Mouse (Mus musculus) G1E (cell line): ENCODE measurements at regions not wholly inside any gene's neighbourhood (a gene's known extent, or its start where the extent isn't known, plus 50 kb on each side); places are given as distances from the start of the nearest gene placed in this dataset.

Experiments
- ATAC-seq: 2 replicates; pipeline ENCODE4 v1.8.0; 2016; ENCODE audit warnings: mild to moderate bottlenecking; ENCODE audit not compliant: insufficient number of reproducible peaks, poor library complexity, low FRiP score, severe bottlenecking; ENCODE audit errors: extremely low read depth
- DNase-seq: peaks from one replicate; pipeline ENCODE4 v3.0.0; 2012; ENCODE audit warnings: low spot score
- H3K27me3 ChIP-seq: 2 replicates; pipeline ENCODE4 v1.6.1; 2012; ENCODE audit warnings: mild to moderate bottlenecking, low read length, inconsistent platforms; ENCODE audit not compliant: insufficient read depth
- H3K36me3 ChIP-seq: replicated peaks from 2 replicates; pipeline ENCODE3; 2012; ENCODE audit warnings: mild to moderate bottlenecking, inconsistent platforms
- H3K4me1 ChIP-seq: 2 replicates; pipeline ENCODE4 v1.6.1; 2012; ENCODE audit warnings: low read depth, low read length, inconsistent platforms, mixed read lengths; ENCODE audit not compliant: insufficient read depth
- H3K4me3 ChIP-seq: 2 replicates; pipeline ENCODE4 v1.5.1; 2012; ENCODE audit warnings: low read depth, mild to moderate bottlenecking, inconsistent platforms, low read length, moderate library complexity, mixed read lengths
- H3K9me3 ChIP-seq: replicated peaks from 2 replicates; pipeline ENCODE4 v1.6.1; 2012; ENCODE audit warnings: inconsistent platforms
- CTCF ChIP-seq: IDR thresholded peaks from 2 replicates; pipeline ENCODE4 v1.5.1; 2012; ENCODE audit warnings: low read depth, low read length, inconsistent platforms, mixed read lengths
- GATA1 ChIP-seq: IDR thresholded peaks from 2 replicates; pipeline ENCODE4 v1.6.1; 2012; ENCODE audit warnings: borderline replicate concordance, low read length, inconsistent platforms, mixed read lengths
- GATA2 ChIP-seq: IDR thresholded peaks from 2 replicates; pipeline ENCODE4 v1.6.1; 2012; ENCODE audit warnings: low read depth, low read length, inconsistent platforms, borderline replicate concordance
- POLR2AphosphoS5 ChIP-seq: IDR thresholded peaks from 2 replicates; pipeline ENCODE4 v1.6.1; 2012; ENCODE audit warnings: low read depth, low read length, inconsistent platforms; ENCODE audit not compliant: insufficient replicate concordance
- TAL1 ChIP-seq: conservative IDR thresholded peaks from 2 replicates; pipeline ENCODE4 v1.6.1; 2012; ENCODE audit warnings: low read depth, low read length, inconsistent platforms, mixed read lengths

DNA sequence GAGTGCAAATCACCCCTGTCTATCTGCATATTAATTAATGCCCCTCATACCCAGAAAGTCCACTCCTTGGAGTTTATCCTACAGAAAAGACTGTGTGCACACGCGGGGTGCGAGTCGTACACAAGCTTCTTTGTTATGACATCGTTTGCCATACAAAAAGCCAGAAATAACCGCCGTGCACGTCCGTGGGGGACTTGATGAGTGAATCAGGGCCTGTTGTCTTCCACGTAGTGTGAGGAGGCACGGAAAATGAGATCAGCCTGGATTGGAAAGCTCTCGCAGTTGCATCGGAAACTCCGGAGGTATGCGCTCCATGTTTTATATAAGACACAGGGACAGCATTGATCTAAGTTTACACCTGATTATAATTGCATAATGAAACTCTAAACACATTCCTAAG lies 120.3 kb downstream of the Etnk1 start:
- H3K9me3 ChIP-seq, result peaks cover 17% of the 10 kb centered on the region
- ATAC-seq, result no peak

DNA sequence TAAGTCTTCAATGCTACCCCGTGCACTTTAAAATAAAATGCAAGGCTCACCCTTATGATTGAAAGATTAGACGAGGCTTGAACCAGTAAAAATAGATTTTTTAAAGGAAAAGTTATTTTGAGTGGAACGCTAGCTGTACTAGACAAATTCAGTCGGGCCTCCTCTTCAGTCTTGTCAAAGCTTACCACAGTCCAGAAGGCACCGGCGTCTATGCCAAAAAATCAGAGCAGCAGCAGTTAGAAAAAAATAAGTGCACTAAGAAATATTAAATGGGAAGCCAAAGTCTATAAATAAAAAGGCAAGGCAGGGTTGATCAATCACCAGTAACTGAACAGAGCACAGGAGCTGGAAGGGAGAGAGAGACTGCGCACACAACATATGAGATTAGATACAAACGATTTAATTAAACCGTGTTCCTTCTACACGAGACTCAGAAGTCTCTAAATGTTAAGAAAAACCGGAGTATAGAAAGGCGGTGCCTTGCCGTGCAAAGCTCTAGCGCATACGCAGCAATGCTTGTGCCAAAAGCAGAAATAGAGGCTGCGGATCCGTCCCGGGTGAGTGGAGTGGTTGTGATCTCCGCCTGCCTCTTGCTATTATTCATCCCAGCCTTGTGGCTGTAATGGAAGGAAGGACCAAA lies 121.6 kb downstream of the Etnk1 start:
- Histone ChIP-seq H3K9me3 (peaks cover 22% of the 10 kb centered on the region), H3K4me1 (no peaks in the 10 kb centered on the region), H3K27me3 (no peaks in the 10 kb centered on the region), H3K36me3 (no peaks in the 10 kb centered on the region), H3K4me3 (no peak overlapping the region)
- no peak for ATAC-seq
- TF ChIP-seq GATA2 (no peak), CTCF (no peak), TAL1 (no peak), GATA1 (no peak), POLR2AphosphoS5 (no peak)
- no peak for DNase-seq

More for the DNA sequence above, 120.3 kb downstream of the Etnk1 start:
- H3K4me3 ChIP-seq, result no peak overlapping the region
- no peaks in the 10 kb centered on the region for H3K36me3 ChIP-seq
- no peak for DNase-seq
- no peaks in the 10 kb centered on the region for H3K4me1 ChIP-seq
- TF ChIP-seq TAL1 (no peak), POLR2AphosphoS5 (no peak), CTCF (no peak), GATA1 (no peak), GATA2 (no peak)
- no peaks in the 10 kb centered on the region for H3K27me3 ChIP-seq

DNA sequence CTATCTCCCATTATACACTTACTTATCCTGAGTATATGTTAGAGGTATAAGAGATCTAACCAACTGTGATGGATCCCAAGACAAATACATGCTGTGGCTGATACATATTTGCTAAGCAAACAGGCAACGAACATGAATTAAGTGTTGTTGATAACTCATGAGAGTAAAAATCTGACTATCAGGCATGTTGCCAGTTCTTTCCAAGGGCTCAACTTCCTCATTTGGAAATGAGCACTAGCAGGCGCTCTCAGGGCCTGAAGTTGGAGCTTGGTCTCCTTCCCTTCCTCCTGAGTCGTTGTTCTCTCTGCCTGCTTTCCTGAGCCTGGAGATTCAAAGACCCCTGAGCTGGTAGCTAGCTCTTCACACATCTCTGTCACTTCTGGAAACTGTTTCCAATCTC lies 126.6 kb downstream of the Etnk1 start:
- no peak for TF ChIP-seq GATA1
- TF ChIP-seq TAL1, result no peak
- TF ChIP-seq GATA2, result no peak
- DNase-seq, result no peak
- Histone ChIP-seq H3K36me3 (no peaks in the 10 kb centered on the region), H3K4me3 (no peak overlapping the region), H3K9me3 (peaks cover 18% of the 10 kb centered on the region), H3K27me3 (no peaks in the 10 kb centered on the region), H3K4me1 (no peaks in the 10 kb centered on the region)
- ATAC-seq, result no peak

DNA sequence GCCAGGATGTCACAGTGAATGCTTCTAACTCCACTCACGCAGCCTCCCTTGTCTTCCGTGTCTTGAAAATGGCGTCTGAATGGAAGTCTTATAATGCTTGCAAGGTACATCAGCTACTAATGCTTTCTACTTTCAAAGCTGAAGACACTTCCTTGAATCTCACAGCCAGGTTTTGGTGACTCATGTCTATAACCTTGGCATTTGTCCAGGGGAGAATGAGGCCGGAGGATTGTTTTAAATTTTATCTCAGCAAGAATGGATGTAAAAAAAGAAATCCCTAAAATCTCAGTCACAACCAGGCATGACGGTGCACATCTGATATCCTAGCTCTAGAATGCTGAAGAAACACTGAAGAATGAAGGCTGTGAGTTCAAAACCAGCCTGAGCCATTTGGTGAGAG lies 131.4 kb downstream of the Etnk1 start:
- H3K4me1 ChIP-seq, result no peaks in the 10 kb centered on the region
- no peak for TF ChIP-seq TAL1
- TF ChIP-seq CTCF, result no peak
- TF ChIP-seq GATA1, result no peak
- ATAC-seq (no peak), DNase-seq (no peak)
- no peak overlapping the region for H3K4me3 ChIP-seq
- H3K9me3 ChIP-seq, result peaks cover 10% of the 10 kb centered on the region
- H3K36me3 ChIP-seq, result no peaks in the 10 kb centered on the region
- H3K27me3 ChIP-seq, result no peaks in the 10 kb centered on the region

DNA sequence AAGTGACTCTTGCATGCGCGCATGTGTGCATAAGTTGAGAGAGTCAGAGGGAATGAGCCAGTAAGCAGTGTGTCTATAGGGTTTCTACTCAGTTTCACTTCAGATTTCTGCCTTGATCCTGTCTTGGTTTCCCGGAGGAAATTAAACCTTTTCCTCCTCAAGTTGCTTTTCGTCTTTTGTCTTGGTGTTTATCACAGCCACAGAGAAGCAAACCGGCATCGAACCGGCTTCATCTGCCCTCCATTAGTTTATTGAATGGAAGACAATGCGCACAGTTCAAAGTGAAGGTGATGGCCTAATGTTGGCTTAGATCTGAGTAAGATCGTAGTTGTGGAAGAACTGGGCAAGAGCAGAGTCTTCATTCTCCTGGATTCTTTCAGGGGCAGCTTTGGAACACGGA lies 134.4 kb downstream of the Etnk1 start:
- DNase-seq (no peak), ATAC-seq (no peak)
- Histone ChIP-seq H3K27me3 (no peaks in the 10 kb centered on the region), H3K9me3 (peaks cover 16% of the 10 kb centered on the region), H3K4me1 (no peaks in the 10 kb centered on the region), H3K36me3 (no peaks in the 10 kb centered on the region), H3K4me3 (no peak overlapping the region)
- TF ChIP-seq TAL1 (no peak), POLR2AphosphoS5 (no peak), GATA1 (no peak), CTCF (no peak), GATA2 (no peak)

DNA sequence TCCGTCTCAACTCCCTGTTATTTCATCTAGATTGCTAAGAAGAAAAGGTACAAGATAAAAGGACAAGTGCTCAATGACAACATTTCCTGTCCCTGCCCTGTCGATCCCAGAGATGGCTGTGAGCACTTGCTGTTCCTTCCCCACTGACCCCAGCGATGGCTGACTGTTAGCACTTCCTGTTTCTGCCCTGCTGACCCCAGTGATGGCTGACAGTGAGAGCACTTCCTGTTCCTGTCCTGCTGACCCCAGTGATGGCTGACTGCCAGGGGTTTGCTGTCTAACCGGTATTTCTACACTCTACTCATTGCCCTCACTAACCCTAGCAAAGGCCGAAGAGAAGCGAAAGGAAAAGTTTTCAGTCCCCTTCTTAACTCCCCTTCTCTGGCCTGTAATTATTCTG lies 140.3 kb downstream of the Etnk1 start:
- H3K9me3 ChIP-seq, result peaks cover 33% of the 10 kb centered on the region

DNA sequence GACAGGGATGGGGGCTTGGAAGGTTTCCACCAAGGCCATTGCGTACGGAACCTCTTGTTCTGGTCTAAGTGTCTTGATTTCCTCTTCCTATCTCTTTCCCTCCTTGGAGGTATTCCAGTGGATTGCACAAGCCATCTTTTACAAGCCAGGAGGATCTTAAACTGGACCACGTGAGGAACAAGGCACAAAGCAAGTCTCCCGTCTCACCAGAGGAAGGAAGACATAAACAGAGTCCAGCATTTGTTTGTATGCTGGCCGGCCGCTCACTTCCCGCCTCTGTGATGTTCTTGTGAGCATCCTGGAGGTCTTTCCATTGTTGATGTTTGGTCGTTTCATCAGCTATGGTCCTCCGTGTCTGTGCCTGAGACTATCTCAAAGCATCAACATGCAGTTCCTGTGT lies 148.8 kb downstream of the Etnk1 start:
- DNase-seq (no peak), ATAC-seq (no peak)
- TF ChIP-seq TAL1 (no peak), POLR2AphosphoS5 (no peak), GATA2 (no peak), CTCF (no peak), GATA1 (no peak)
- Histone ChIP-seq H3K4me3 (no peak overlapping the region), H3K4me1 (no peaks in the 10 kb centered on the region), H3K9me3 (peaks cover 20% of the 10 kb centered on the region), H3K36me3 (no peaks in the 10 kb centered on the region), H3K27me3 (no peaks in the 10 kb centered on the region)

More for the DNA sequence above, 140.3 kb downstream of the Etnk1 start:
- ATAC-seq (no peak), DNase-seq (no peak)
- H3K27me3 ChIP-seq, result no peaks in the 10 kb centered on the region
- H3K4me1 ChIP-seq, result no peaks in the 10 kb centered on the region
- no peak overlapping the region for H3K4me3 ChIP-seq
- no peaks in the 10 kb centered on the region for H3K36me3 ChIP-seq
- no peak for TF ChIP-seq GATA2
